Mouse (Mus musculus) megakaryocyte, embryonic 14.5 days (primary cell): ENCODE data around the gene Ttll2. TPM values are rescaled to one million over a fixed set of nuclear protein-coding genes. Genes with fewer than 3 reads are reported as not detected.
"Not testable (repeated sequence)": the region's sequence is repeated elsewhere in the genome, so short reads cannot be mapped to it uniquely, and the experiment has no call there.

Experiments
- H3K27me3 ChIP-seq: replicated peaks from 2 replicates; pipeline ENCODE3; 2012; ENCODE audit warnings: inconsistent platforms
- H3K36me3 ChIP-seq: replicated peaks from 2 replicates; pipeline ENCODE3; 2012; ENCODE audit warnings: low read length, inconsistent platforms, mixed read lengths
- H3K4me1 ChIP-seq: 2 replicates; pipeline ENCODE4 v1.6.1; 2012; ENCODE audit warnings: inconsistent platforms
- H3K4me3 ChIP-seq: replicated peaks from 2 replicates; pipeline ENCODE3; 2012; ENCODE audit warnings: moderate library complexity, mild to moderate bottlenecking, inconsistent platforms
- H3K9me3 ChIP-seq: 2 replicates; pipeline ENCODE4 v1.6.1; 2012; ENCODE audit warnings: inconsistent platforms
- polyA plus RNA-seq: library from polyadenylated mRNA; stranded (reverse); fragments of >175 nt; gene quantifications from 2 replicates; pipeline ENCODE4 v1.2.3, GENCODE M21; 2012; ENCODE audit warnings: low replicate concordance; ENCODE audit not compliant: insufficient read depth

The Ttll2 gene
- polyA plus RNA-seq, 1 experiment: 0.66 TPM

GRCm38 (mm10) chr17:7306278-7307196 lies 46.0 kb downstream of the Ttll2 start:
- H3K9me3 ChIP-seq, H3K4me1 ChIP-seq, H3K4me3 ChIP-seq, H3K36me3 ChIP-seq, H3K27me3 ChIP-seq: not testable (repeated sequence)

Other genes starting within 250 kb of the Ttll2 start
- 0.09 TPM in 1 of 2 replicates, not detected in the other for gene Rps6ka2, start 182.6 kb downstream of the Ttll2 start, polyA plus RNA-seq
- not detected in 2 replicates for gene Tcp10a, start 28.1 kb downstream of the Ttll2 start, polyA plus RNA-seq
- not detected in 2 replicates for gene Gm49630, start 19.3 kb upstream of the Ttll2 start, polyA plus RNA-seq
- not detected in 2 replicates for gene Unc93a2, start 32.8 kb upstream of the Ttll2 start, polyA plus RNA-seq